Mouse (Mus musculus) fibroblast of lung, adult 2 months (primary cell): ENCODE data around the gene 1700024P04Rik.

Experiments
- DNase-seq: peaks from one replicate; pipeline ENCODE4 v3.0.0-alpha.2; 2011; ENCODE audit warnings: low read depth

Gene 1700024P04Rik

DNA sequence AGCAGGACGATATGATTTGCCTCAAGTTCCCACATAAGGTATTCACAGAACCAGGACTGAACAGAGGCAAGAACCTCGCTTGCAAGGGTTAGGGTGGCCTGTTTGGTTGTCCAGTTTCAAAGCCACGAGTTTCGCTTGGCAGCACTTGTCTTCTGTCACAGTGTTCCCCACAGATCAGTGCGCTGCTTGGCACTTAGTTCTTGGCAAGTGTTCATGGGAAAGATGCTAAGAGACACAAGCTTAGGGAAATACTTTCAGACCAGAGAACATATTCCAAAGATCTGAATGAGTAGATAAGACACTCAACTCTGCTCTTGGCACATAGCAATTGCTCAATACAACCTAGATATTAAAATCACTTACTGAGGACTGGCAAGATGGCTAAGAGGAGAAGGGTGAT, 17.8 kb downstream of the 1700024P04Rik start:
- DNase-seq, result no peak

GRCm38 (mm10) chr13:98963612-98964011, 20.8 kb downstream of the 1700024P04Rik start:
- DNase-seq, result no peak

- DNase-seq, result no peak
Measured at GRCm38 (mm10) chr13:98958177-98958576, 26.2 kb downstream of the 1700024P04Rik start.

GRCm38 (mm10) chr13:98956209-98956608, 28.2 kb downstream of the 1700024P04Rik start:
- DNase-seq, result no peak

- no peak for DNase-seq
Measured at GRCm38 (mm10) chr13:98955676-98956075, 28.7 kb downstream of the 1700024P04Rik start.

DNA sequence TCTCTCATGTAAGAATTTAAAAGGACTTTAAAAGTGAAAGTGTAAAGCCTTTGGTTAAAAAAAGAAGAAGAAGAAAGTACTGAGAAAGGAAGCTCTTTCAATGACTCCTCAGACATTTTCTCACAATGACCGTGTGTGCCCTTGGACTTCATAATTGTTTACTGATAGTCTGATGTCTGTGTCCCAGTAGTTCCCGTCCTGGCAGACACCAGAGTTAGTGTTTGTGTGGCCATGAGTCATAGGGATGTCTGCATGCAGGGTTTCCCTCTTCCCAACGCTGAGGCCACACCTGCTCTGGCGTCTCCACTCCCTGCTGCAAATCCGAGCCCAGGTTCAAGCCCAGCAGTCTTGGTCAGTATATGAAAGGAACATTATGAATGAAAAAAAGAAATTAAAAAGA, 29.1 kb downstream of the 1700024P04Rik start:
- no peak for DNase-seq

DNA sequence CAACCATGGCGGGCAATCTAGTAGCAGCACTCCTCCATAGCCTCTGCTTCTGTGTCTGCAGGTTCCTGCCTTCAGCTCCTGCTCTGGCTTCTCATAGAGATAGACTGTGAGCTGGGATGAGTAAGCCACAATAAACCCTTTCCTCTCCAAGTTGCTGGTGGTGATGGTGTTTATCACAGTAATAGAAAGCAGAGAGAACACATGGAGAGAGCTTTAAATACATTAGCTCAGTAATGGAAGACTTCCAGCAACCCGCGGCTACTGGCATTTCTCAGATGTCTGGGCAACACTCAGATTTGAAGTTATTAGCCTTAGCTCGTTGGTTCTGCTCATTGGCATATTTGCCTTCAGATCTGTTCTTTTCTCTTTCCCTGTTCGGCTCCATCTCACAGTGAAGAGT, 30.5 kb downstream of the 1700024P04Rik start:
- no peak for DNase-seq

- no peak for DNase-seq
Measured at GRCm38 (mm10) chr13:98951951-98952350, 32.4 kb downstream of the 1700024P04Rik start.

DNA sequence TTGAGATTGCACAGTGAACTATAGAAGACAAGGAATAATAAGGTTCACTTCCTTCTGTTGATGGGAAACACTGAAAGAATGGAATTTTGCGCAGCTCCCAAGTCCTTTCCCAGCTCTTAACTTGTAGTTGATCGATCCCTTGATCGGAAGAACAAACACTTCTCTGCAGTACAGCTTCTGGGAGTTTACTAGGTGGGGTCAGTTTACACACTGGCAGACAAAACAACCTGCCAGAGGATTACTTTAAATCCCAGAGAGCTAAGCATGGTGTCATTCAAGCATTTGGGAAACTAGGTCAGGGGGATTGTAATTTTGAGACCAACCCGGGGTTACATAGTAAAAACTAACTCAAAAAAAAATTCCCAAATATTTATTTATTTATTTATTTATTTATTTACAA, 36.2 kb downstream of the 1700024P04Rik start:
- no peak for DNase-seq

- no peak for DNase-seq
Measured at GRCm38 (mm10) chr13:98946434-98946833, 37.9 kb downstream of the 1700024P04Rik start.

GRCm38 (mm10) chr13:98945908-98946307, 38.5 kb downstream of the 1700024P04Rik start:
- DNase-seq, result no peak

GRCm38 (mm10) chr13:98945381-98945780, 39.0 kb downstream of the 1700024P04Rik start:
- DNase-seq, result no peak

GRCm38 (mm10) chr13:98944620-98945081, 39.7 kb downstream of the 1700024P04Rik start:
- DNase-seq, result no peak

GRCm38 (mm10) chr13:98942360-98942759, 42.0 kb downstream of the 1700024P04Rik start:
- DNase-seq, result no peak

DNA sequence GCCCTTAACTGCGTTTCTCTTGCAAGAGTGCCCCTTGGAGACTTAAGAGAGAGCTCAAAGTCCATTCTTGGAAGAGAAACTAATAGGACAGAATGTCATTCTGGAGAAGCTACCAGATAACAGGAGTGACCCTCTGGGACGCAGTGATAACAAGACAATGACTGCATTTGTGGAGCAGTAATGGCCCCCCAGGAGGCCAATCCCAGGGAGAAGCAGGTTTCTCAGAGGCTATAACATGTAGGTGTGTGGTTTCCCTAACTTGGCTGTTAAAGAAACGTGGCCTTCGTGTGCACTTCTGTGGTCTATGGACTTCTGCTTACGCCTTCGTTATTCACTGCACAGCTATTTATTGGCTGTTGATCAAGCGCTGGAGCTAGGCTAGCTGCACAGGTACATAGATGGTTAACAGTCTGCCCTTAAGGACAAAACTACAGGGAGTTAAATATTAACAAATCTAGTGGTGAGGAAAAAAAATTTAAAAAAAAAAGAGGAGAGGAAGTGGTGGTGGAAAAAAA, 42.5 kb downstream of the 1700024P04Rik start:
- no peak for DNase-seq

DNA sequence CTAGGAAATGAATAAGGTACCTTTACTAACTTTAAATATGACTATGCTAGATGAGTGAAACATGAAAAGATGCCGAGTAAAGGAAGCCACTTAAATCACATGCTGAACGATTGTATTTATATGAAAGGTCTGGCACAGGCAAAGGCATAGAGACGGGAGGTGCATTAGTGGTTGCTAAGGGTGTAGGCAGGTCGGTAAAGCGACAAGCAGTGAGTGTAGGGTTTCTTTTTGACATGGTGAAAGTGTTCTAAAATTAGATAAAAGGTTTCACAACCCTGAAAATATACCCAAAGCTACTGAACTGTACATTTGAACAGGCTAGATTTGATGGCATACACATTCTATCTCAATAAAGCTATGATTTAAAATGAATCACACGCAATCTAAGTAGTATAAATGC, 47.3 kb downstream of the 1700024P04Rik start:
- DNase-seq, result no peak
